Mouse (Mus musculus): ENCODE results near the gene Ewsr1.
"Not testable (repeated sequence)": the region's sequence is repeated elsewhere in the genome, so short reads cannot be mapped to it uniquely, and the experiment has no call there.

The Ewsr1 gene

DNA sequence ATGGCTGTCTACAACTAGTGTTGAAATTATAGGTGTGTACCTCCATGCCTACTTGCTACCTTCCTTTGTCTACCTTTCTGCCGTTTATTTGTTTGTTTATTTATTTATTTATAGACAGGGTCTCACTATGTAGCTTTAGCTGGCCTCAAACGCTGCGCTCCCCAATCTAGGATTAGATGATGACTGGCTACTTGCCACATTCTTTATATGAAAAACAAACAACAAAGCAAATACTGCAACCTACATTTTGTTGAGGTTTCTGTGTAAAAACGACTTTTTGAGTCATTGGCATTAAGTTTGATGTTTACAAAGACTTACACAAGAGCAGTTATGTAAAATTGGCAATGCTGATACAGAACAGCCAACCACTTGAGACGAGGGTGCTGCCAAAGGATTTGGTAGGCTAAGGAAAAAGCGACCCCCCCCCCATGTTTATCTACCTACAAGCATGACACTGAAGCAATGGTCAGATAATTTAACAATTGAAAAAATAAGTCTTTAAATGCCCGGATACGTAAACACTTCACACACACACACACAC lies 2.5 kb downstream of the Ewsr1 start:
- DNase-seq (ENCODE audit: low spot score) = no peak

DNA sequence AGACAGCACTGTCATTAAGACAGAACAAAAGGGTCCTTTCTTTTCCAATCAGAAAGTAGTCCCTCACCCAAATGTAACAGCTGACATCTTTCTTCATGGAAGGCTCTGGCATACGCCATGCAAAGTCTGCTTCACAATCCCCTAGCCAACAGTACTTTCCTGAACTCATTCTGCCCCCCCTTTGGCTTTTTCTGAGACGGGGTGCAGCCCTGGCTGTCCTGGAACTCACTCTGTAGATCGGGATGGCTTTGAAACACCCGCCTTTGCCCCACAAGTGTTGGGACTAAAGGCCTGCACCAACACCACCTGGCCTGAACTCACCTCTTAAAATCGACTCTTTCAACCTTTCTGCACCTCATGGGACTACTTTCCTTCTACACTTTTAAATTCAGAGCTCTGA lies 3.2 kb downstream of the Ewsr1 start:
- no peak for DNase-seq (ENCODE audit: low spot score)

DNA sequence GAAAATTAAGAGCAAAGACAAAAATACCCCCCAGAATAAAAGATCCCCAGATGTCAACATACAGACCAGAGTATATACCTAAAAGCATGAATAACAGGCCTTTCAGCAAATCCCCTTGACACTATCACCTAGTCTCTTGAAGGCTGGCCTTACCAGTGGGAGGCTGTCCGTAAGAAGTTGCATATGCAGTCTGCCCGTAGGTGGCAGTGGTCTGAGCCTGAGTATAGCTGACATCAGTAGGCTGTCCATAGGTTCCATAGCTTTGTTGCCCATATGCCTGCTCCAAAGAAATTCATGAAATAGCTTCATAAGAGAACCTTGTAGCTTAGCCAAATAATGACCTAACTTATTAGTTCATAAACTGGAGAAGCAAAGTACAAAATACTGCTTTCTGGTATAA lies 7.4 kb downstream of the Ewsr1 start:
- no peak for DNase-seq (ENCODE audit: low spot score)

DNA sequence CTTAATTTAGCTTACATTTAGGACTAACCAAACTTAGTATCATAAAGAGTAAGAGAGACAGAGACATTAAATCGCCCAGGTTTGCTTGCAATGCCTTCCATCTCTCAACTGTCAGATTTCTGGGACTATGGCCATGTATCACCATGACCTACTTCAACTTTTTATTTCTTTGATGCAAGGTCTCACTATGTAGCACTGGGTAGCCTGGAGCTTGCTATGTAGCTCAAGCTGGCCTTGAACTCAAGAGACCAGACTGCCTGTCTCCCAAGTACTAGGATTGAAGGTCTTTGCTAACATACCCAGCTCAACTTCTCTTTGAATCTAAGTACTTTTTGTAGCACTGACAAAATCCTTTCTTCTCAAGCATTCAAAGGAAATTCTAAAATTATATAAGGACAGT lies 9.9 kb downstream of the Ewsr1 start:
- DNase-seq (ENCODE audit: low spot score) = no peak

DNA sequence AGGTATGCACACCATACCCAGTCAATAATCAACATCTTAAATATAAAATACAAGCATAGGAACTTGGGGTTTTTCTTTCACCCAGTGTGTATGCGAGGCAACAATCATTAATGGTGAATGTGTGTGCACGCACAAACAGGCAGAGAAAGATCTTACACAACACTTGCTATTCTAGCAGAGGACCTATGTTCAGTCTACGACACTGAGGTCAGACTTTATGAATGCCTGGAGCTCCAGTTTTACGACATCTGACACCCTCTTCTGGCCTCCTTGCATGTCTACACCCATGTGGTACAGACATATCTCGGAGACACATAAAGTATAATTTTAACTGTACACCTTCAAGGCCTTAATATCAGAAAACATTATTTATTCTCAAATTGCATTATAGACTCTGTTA lies 22.2 kb downstream of the Ewsr1 start:
- not testable (repeated sequence) for DNase-seq (ENCODE audit: low spot score)

DNA sequence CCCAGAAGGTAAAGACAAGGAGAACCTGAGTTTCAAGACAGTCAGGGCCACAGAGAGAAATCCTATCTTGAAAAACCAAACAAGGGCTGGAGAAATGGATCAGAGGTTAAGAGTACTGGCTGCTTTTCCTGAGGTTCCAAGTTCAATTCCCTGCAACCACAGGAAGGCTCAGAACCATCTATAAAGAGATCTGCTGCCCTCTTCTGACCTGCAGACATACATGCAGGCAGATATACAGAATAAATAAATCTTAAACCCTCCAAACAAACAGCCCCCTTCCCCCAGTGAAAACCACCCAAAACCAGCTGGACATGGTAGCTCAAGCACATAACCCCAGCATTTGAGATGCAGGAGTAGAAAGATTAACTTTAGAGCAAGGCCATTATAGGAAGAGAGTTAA lies 23.3 kb downstream of the Ewsr1 start:
- DNase-seq (ENCODE audit: low spot score) = no peak

DNA sequence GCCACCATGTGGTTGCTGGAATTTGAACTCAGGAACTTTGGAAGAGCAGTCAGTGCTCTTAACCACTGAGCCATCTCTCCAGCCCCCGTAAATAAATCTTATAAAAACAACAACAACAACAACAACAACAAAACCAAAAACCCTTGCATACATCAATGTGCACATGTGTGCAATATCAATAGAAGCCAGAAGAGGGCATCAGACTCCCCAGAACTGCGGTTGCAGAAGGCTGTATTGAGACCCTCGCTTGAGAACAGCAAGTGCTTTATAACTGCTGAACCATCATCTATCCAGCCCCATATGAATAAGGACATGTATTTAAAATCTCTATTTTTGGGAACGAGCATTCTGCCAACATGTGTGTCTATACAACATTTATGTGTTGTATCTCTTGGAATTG lies 24.2 kb downstream of the Ewsr1 start:
- no peak for DNase-seq (ENCODE audit: low spot score)

DNA sequence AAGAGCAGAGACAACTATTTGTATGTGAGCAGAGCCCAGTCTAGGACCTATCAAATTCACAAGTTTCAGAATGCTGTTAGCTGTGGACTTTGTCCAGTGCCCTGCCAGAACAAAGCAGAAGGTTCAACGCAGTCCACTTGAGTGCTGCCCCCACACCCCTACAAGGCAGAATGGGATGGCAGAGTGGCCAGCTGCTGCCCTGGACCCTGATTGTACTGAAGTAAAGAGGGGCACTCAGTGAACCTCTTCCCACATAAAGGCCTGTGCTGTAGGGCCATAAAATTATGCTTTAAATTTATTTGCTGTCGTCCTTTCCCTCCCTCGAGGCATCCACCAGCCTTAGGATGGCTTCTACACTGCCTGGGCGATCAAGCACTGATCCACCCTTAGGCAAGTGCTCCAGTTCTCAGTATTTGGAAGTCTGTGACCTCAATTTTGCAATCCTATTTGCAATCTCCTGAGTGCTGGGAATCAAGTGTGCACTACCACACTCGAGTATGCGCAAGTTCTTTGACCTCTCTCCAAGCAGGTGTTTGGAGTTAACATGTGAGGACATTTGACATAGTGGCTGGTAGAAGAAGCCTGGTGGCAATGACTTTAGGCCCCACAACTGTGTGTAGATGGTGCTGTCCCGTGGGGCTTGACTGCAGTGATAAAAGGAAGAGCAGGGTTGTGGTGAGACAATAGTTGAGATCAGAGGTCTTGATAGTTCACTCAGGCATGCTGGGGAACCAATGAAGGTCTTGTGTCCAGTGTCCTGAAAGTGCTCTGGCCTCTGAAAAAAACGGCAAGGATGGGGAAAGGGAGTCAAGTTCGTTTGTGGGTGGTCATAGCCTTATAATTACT lies 30.7 kb downstream of the Ewsr1 start:
- DNase-seq (ENCODE audit: low spot score) = no peak

DNA sequence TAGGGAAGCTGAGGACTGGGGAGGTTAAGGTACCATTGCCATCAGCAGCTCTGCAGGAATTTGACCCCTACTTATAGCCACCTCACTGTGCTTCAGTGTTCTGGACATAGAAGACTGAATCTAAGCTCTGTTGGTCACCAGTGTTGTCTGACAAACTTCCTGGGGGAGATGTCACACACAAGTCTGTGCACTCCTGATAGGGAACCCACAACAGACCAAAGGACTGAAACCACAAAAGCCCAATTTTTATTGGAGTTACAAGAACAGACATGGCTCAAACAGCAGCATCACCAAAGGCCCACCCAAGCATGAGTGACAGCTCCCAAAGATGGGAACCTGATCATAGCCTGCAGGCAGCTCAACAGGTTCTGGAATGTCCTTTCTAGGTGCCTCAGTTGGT lies 32.0 kb downstream of the Ewsr1 start:
- DNase-seq (ENCODE audit: low spot score) = no peak

DNA sequence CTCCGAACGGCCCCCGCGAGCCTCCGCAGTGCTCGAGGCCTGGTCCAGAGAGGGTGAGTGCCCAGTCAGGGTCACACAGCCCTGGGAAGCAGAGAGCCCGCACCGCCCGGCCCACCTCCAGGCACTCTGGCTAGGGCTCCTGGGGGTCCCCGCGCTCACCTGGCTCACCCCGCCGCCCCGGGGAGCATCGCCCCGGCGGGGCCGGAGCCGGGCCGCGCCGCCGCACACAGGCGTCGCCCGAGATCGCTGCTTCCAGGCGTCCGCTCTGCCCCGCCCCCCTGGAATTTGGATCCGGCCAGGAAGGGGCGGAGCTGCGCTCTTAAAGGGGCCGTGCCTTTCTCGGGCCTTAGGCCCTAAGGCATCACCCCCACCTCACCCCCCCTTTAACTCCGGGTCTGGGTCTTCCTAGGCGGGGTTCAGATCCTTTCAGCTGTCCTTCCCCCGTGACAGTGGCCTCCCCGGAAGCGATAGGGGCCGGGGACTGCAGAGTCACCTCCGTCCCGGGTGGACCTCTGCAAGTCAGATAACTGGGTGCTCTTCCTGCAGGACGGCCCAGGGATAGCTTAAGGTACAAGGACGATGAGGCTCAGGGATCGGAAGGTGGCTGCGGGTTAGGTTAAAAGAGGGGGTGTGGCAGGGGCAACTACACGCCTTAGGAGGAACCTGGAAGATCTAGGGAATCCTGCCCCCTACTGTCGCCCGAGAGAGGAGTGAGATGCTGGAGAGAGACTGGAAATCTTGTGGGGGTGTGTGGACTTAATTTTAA lies 33.8 kb downstream of the Ewsr1 start, which contains the start of gene Gas2l1:
Gene Gas2l1 (minus strand): TSS at position 272 of the 766 bp plus-strand sequence.
- peak; percentile 83 for DNase-seq (ENCODE audit: low spot score)

DNA sequence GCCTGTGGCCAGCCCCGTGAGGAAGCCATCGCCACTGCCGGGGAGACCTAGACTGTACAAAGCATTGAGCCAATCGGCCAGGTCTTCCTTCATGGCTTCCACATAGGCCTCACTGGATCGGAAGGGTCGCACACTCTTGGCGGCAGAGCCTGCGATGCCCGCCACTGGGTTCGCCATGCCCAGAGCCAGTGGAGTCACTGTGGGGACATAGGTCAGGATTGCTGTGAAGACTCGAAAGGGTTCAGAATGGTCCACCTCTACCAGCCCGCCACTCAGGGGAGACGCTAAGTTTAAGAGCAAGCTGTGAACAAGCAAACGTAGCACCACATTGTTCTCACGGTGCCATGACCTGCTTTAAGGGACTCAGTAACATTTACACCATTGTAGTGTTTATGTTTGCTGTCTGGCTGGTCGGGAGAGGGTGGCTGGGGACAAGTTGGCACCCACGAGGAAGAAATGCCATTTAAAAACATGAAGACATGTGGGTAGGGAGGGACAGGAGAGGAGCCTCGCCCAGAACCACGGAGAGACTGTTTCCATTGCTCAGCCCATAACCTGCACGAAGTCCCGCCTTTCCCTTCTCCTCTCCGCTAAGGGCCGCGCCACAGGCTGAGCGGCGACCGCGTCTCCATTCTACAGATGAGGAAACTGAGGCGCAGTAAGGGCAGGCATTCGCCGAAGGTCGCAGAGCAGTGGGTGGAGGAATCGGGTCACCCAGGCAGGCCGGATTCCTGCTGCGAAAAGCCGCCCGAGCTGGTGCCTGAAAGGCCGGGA lies 34.6 kb downstream of the Ewsr1 start:
- DNase-seq (ENCODE audit: low spot score) = no peak

DNA sequence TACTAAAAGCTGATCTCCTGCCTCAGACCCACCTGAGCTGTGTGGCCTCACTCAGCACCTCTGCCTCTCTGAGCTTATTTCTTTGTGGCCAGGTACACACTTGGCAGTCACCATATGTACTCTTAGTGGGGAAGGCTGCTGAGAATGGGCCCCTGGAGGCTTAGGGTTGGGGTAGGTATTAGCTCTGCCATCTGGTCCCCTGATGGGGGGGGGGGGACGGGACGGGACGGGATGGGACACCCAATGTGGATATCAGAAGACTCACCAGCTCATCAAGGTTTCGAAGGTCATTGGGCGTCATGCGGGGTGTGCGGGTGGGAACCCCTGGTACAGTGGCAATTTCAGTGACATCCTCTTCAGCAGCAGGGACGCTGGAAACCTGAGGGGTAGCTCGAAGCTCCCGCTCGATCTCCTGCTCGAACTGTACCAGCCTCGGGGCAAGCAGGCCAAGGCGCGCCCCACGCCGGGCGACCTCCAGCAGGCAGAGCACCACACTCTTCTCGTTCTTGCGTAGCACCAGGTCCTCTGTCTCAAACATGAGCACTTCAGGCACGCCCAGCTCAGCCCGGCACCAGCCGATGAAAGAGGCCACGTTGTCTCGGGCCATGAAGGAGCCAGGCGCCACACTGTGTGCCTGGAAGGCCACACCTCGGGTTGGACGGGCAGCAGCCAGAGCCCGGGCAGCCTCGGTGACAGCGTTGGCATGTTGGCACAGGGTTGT lies 35.3 kb downstream of the Ewsr1 start:
- DNase-seq (ENCODE audit: low spot score) = no peak

DNA sequence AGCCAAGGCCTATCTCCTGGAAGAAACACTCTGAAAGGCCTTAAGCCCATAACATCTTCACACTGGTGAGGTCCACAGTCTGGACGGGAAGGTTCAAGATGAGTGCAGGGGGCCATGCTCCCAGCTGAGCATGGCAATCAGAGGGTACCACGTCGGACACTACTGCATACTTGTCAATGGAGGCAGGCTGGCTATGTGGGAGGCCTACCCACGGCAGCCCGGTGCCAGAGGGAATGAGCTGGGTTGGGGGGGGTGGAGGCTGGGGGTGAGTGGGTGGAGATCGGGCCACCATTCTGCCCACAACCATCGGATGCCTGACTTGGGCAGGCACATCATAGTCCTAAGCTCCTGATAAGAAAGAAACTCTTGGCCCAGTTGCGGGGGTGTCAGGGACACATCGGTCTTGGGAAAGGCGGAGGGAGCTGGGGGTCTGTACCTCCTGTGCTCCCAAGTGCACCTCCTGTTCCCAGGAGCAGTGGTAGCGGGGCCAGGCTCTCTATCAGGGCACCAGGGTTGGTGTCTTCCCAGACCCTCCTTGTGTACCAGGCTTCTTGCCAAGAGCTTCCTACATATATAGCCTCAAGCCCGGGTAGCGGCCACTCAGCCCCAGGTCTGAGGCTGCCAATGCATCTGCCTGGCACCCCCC lies 36.1 kb downstream of the Ewsr1 start:
- peak; percentile 63 for DNase-seq (ENCODE audit: low spot score)

DNA sequence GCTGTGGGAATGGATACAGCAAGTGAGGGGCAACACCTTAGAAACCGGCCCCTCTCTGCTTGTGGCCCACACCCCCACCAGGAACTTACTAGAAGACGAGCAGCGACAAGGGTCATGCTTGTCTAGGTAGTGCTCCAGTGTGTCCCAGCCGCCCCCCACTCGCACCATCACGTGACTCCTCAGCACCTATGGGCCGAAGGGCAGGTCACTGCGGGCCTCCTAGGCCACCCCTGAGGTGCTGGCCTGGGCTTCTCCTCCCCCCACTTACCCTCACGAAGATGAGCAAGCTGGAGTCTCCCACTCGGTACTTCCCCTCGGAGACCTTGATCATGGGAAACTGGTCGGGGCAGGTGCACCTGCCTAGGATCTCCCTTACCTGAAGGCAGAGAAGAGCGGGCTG lies 36.7 kb downstream of the Ewsr1 start:
- no peak for DNase-seq (ENCODE audit: low spot score)

DNA sequence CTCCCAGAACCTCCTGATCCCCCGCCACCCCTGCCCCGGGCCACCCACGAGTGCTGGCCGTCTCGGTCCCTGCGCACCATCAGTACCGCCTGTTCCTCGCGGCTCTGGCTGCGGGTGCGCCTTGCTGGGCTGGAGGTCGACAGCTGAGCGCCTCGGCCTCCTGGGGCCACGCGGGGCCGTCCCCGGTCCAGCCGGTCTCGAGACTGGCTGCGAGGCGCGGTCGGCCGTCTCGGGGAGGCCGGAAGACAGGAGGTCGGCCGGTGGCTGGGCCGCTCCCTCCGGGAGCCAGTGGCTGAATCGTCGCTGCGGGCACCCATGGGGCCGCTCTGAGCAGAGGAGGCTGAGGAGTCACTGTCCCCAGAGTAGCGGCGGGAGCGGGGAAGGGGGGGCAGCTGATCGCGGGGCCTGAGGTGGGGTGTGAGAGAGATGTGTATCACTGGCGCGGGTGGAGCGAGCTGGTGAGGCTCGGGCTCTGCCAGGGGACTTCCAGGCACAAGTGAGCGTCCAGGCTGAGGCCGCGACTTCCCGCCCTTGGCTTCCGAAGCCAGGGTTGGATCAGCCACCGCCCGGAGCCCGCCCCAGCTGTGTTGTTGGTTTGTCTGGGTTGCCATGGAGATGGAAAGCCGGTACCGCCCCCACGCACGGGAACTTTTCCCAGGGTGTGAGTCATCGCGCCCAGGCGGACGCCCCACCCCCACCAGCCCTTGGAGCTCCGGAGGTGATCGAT lies 37.5 kb downstream of the Ewsr1 start:
- peak; percentile 91 for DNase-seq (ENCODE audit: low spot score)

DNA sequence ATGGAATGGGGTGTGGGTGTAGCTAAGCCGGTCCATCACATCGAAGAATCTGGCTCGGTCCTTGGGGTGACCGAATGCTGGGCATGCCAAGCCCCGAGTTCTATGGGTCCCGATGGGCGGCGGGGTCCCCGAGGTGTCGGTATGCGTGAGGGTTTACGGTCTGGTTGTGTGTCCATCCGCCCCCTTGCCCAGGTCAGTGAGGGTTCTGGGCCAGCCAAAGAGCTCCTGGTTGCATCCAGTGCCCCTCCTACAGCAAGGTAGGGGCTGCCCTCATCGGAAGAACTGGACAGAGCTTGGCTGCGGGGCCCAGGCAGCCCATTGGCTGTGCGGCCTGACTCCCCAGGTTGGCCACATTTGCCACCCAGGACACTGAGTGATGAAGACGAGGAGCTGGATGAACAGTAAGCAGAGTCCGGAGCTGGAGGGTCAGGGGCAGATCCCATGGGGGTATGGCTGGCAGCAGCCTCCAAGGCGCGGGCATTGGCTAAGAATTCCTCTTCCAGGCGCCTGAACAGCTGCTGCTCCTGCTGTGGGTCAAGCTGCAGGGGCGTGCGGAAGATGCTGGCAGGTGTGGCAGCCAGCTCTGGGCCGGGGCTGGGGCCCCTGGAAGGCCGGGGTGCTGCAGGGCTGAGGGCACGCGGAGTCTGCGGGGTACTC lies 38.2 kb downstream of the Ewsr1 start:
- DNase-seq (ENCODE audit: low spot score) = no peak

DNA sequence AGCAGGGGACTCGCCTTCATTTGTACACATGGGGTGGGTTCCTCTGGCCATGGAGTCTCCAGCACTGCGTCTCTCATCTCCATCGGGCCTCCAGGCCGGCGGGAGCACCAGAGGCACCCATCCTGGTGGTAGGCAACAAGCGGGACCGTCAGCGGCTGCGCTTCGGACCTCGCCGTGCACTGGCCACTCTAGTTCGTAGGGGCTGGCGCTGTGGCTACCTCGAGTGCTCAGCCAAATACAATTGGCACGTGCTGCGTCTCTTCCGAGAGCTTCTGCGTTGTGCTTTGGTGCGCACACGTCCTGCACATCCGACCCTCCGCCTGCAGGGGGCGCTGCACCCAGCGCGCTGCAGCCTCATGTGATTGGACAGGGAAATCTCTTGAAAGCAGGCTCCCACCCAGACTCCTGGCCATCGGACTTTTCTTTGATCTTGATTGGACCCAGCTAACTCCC lies 39.3 kb downstream of the Ewsr1 start:
- no peak for DNase-seq (ENCODE audit: low spot score)

DNA sequence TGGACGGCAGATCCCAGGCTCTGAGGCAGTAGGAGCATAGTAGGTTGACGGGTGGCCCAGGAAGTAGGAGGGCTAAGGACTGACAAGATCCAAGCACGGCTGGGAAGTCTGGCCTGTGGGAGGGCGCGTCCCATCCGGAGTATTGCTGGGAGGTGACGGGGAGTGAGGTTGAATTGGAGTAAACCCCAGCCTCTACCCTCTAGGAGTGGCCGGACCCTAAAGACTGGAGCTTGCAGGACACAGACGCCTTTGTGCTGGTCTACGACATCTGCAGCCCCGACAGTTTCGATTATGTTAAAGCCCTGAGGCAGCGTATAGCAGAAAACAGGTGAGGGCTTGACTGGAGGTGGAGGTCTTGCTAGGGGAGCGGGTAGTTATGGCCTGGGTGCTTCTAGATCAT lies 39.8 kb downstream of the Ewsr1 start:
- no peak for DNase-seq (ENCODE audit: low spot score)

DNA sequence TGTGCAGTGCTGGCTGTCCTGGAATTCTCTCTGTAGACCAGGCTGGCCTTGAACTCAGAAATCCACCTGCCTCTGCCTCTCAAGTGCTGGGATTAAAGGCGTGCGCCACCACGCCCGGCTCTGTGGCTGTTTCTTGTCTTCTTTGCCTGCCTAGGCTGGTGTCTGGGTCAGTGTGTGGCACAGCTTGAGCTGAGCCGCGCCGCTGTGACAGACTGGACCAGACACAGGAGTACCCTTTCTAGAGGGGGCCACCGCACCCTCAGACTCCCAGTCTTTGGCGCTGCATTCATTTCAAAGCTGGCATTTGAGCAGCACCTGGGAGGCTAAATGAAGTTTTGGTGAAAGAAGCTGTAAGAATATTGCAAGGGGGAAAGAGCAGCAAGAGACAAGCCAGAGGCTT lies 40.3 kb downstream of the Ewsr1 start:
- DNase-seq (ENCODE audit: low spot score) = no peak
